Mouse (Mus musculus): ENCODE measurements around the gene Cntn5.
"Not testable (repeated sequence)": the region's sequence is repeated elsewhere in the genome, so short reads cannot be mapped to it uniquely, and the experiment has no call there.

- not testable (repeated sequence) for TF ChIP-seq CTCF (IDR thresholded peaks at IDR 0.05; ENCODE audit: low read depth, low read length); POLR2A (IDR thresholded peaks at IDR 0.05; ENCODE audit: borderline replicate concordance, low read depth, low read length)
These were observed 363.7 kb downstream of the Cntn5 start for GRCm38 (mm10) chr9:10540877-10541276.

All from bone marrow macrophage, adult 2 months (primary cell).